In the genomic region with DNA sequence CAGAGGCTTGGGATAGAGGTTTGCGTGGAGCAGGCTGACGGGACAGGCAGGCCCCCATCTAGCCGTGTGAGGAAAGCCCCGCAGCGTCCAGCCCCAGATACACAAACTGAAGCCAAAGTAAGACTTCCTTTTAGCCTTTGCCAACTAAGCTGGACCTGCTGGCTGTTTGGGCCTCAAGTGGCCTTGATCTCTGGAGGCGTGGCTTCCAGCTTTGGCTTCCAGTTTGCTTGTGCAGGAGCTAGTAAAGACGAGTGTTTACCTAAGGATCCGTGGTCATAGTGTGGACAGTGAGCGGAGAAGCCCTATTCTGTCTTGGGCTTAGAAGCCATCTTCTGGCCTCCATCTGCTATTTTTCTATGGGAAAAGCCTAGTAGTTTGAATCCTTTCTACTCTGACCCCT, we compare ENCODE assay signal across 27 mouse cellular contexts. TPM values are rescaled to one million over a fixed set of nuclear protein-coding genes. Genes with fewer than 3 reads are reported as not detected.
A peak's percentile ranks its signal among the peaks of the same experiment; 100 is the strongest.
DNase-seq lines count a peak whose midpoint lies in the region; TF ChIP-seq lines count a peak whose summit lies in the region.
"Had no signal": no experiment of that assay in that cellular context is flagged by ENCODE, and none has a peak within 500 bp of the region (broad histone marks: within the 10 kb centered on the region; RNA-seq: fewer than 3 reads in every experiment).

No protein-coding gene starts in this region.

- no peak for TF ChIP-seq POLR2A in lung, adult 2 months (IDR thresholded peaks at IDR 0.05; ENCODE audit: borderline replicate concordance, extremely low read depth, low read depth, low read length)

- WGBS in lung, adult 2 months: 51% methylated on average over 9 of the region's 9 CpGs

- H3K4me3 ChIP-seq in lung, adult 2 months (replicated peaks; ENCODE audit: extremely low read depth, low read depth, low read length): no peak overlapping the region
- H3K4me3 ChIP-seq: heart, embryonic 12.5 days; hindbrain, embryonic 13.5 days; limb, embryonic 10.5 days; liver, embryonic 13.5 days; midbrain, embryonic 10.5 days had no signal

- DNase-seq in gastrocnemius, postnatal 10 days: peak; percentile 1
- DNase-seq in gastrocnemius, adult 18-20 months (ENCODE audit: low spot score): no peak
- DNase-seq in lung, adult 2 months: peak; percentile 10
- no peak for DNase-seq in lung, postnatal 14 days
- peak; percentile 8 for DNase-seq in 416B (ENCODE audit: low read depth)
- DNase-seq in adrenal gland, postnatal 36 days: peak; percentile 65 to 70
- DNase-seq in cerebellum, postnatal 25 days: no peak
- DNase-seq in embryo, embryonic 10.5 days (ENCODE audit: low spot score): no peak
- DNase-seq: cerebellum, postnatal 10 days; embryo, embryonic 11 days; heart, postnatal 14 days; kidney, adult 8-10 months; kidney, postnatal 4 days; layer of hippocampus, adult 9-11 months; liver, embryonic 13.5 days; right cerebral cortex, postnatal 25 days; thymus, adult 2 months had no signal

- TF ChIP-seq CTCF in lung, adult 2 months (IDR thresholded peaks at IDR 0.05; ENCODE audit: insufficient read depth, low read length): no peak

- no peaks in the 10 kb centered on the region for H3K4me1 ChIP-seq in lung, adult 2 months (ENCODE audit: control insufficient read depth, insufficient read depth, low read length)
- H3K4me1 ChIP-seq: hindbrain, embryonic 13.5 days had no signal

RNA-seq across cellular contexts. Expression of a gene that starts 16.7 kb away (rescaled TPM):
- not detected for total RNA-seq in gastrocnemius, postnatal 10 days (2021)
- not detected for total RNA-seq in gastrocnemius, adult 18-20 months (2021)
- polyA plus RNA-seq in lung, adult 2 months (2012; rRNA removed): 0.18 and 0.34 TPM in 2 replicates
- under 1 TPM in 1 of 2 experiments, not detected in 1; 0.16 TPM for total RNA-seq in adrenal gland, postnatal 36 days (2021)
- total RNA-seq: heart, postnatal 14 days; left cerebral cortex, adult 8-10 months had no signal
- polyA plus RNA-seq: brain, embryonic 14.5 days; heart, embryonic 12.5 days had no signal

RNA-seq across cellular contexts. Expression of a gene that starts 16.7 kb away (rescaled TPM):
- not detected for total RNA-seq in gastrocnemius, postnatal 10 days (2021)
- under 1 TPM in 1 of 2 experiments, not detected in 1; 0.18 TPM for total RNA-seq in gastrocnemius, adult 18-20 months (2021)
- polyA plus RNA-seq in lung, adult 2 months (2012; rRNA removed): 0.06 and 0.14 TPM in 2 replicates
- total RNA-seq in adrenal gland, postnatal 36 days (2021): not detected
- total RNA-seq: monocyte, adult 5-6 weeks had no signal
- polyA plus RNA-seq: embryonic facial prominence, embryonic 14.5 days; hindbrain, embryonic 13.5 days; limb, embryonic 10.5 days; neural tube, embryonic 11.5 days; stomach, embryonic 14.5 days had no signal

RNA-seq across cellular contexts. Expression of a gene that starts 58.7 kb away (rescaled TPM):
- total RNA-seq in gastrocnemius, postnatal 10 days (2021): 1 to 10 TPM; 2.7 to 4.2 TPM
- total RNA-seq in gastrocnemius, adult 18-20 months (2021): 1 to 10 TPM; 1.7 to 2.8 TPM
- 37.5 and 42.5 TPM in 2 replicates for polyA plus RNA-seq in lung, adult 2 months (2012; rRNA removed)
- 1 to 10 TPM in 1 of 2 experiments, under 1 TPM in 1; 0.76 to 3.6 TPM for total RNA-seq in adrenal gland, postnatal 36 days (2021)
- total RNA-seq: monocyte, adult 5-6 weeks had no signal

RNA-seq across cellular contexts. Expression of a gene that starts 59.3 kb away (rescaled TPM):
- total RNA-seq in gastrocnemius, postnatal 10 days (2021): 10 to 100 TPM; 19.7 to 19.8 TPM
- total RNA-seq in gastrocnemius, adult 18-20 months (2021): 10 to 100 TPM; 17.6 to 18.2 TPM
- polyA plus RNA-seq in lung, adult 2 months (2012; rRNA removed): 8.7 and 15.1 TPM in 2 replicates
- 10 to 100 TPM; 34.7 to 38.5 TPM for total RNA-seq in adrenal gland, postnatal 36 days (2021)

Comparison
In these comparisons a context has a peak if more than half of its experiments do, and no peak if none do; other contexts are left out.
1. DNase-seq: peak in gastrocnemius, postnatal 10 days (single experiment), lung, adult 2 months (single experiment), 416B (single experiment) and adrenal gland, postnatal 36 days (2 of 2); none in gastrocnemius, adult 18-20 months (single experiment), lung, postnatal 14 days (single experiment), cerebellum, postnatal 25 days (0 of 2) and embryo, embryonic 10.5 days (single experiment).